ENCODE assay signal across 9 mouse cellular contexts in the genomic region with DNA sequence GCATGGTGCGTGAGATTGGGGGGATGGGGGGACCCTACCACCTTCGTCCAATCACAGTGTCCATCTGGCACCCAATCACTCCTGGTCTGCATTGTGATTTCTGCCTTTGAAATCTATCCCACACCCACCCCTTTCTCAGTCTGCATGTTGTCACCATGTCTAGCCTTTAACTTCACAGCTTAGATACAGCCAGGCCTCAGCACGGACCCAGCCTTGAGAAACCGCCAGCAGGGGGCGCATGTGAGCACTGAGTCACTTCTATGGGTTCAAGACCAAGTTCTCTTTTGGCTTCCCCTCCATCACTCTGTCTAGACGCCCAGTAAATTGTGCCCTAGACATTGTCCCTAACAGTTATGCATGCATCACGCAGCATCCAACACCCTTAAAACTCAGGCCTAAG. TPM values are rescaled to one million over a fixed set of nuclear protein-coding genes. Genes with fewer than 3 reads are reported as not detected.
DNase-seq lines count a peak whose midpoint lies in the region; ATAC-seq lines count a peak whose summit lies in the region.
"Had no signal": no experiment of that assay in that cellular context is flagged by ENCODE, and none has a peak within 500 bp of the region (broad histone marks: within the 10 kb centered on the region; RNA-seq: fewer than 3 reads in every experiment).

No protein-coding gene starts in this region.

- no peak overlapping the region for H3K4me2 ChIP-seq in liver, embryonic 12.5 days
- no peak overlapping the region for H3K4me2 ChIP-seq in forebrain, embryonic 16.5 days (ENCODE audit: low read length)
- H3K4me2 ChIP-seq in liver, embryonic 13.5 days = no peak overlapping the region
- H3K4me2 ChIP-seq: neural tube, embryonic 12.5 days had no signal

- H3K36me3 ChIP-seq in liver, embryonic 12.5 days = peaks cover 7% of the 10 kb centered on the region; the same call in 1 of the 2 replicates
- H3K36me3 ChIP-seq in forebrain, embryonic 16.5 days (ENCODE audit: control insufficient read depth, insufficient read depth) = peaks cover 7% of the 10 kb centered on the region; the same call in 1 of the 2 replicates
- H3K36me3 ChIP-seq in liver, embryonic 13.5 days = peaks cover 5% of the 10 kb centered on the region
- H3K36me3 ChIP-seq: heart, embryonic 13.5 days had no signal

- H3K9ac ChIP-seq in liver, embryonic 12.5 days = no peak overlapping the region
- no peak overlapping the region for H3K9ac ChIP-seq in forebrain, embryonic 16.5 days (replicated peaks; ENCODE audit: low read depth, low read length)
- no peak overlapping the region for H3K9ac ChIP-seq in liver, embryonic 13.5 days
- H3K9ac ChIP-seq: heart, embryonic 13.5 days; neural tube, embryonic 12.5 days had no signal

- H3K9me3 ChIP-seq in liver, embryonic 12.5 days (replicated peaks) = no peaks in the 10 kb centered on the region
- no peaks in the 10 kb centered on the region for H3K9me3 ChIP-seq in forebrain, embryonic 16.5 days (ENCODE audit: control insufficient read depth, low read length)
- H3K9me3 ChIP-seq in liver, embryonic 13.5 days (replicated peaks) = no peaks in the 10 kb centered on the region
- H3K9me3 ChIP-seq: neural tube, embryonic 12.5 days had no signal

- peaks cover 4% of the 10 kb centered on the region; the same call in 1 of the 2 replicates for H3K27me3 ChIP-seq in liver, embryonic 12.5 days (replicated peaks)
- H3K27me3 ChIP-seq in forebrain, embryonic 16.5 days (replicated peaks; ENCODE audit: control insufficient read depth, insufficient read depth, low read length) = no peaks in the 10 kb centered on the region
- no peaks in the 10 kb centered on the region for H3K27me3 ChIP-seq in liver, embryonic 13.5 days

- no peak overlapping the region for H3K27ac ChIP-seq in liver, embryonic 12.5 days
- H3K27ac ChIP-seq in forebrain, embryonic 16.5 days (ENCODE audit: low read length) = no peak overlapping the region
- no peak overlapping the region for H3K27ac ChIP-seq in liver, embryonic 13.5 days
- H3K27ac ChIP-seq: heart, embryonic 13.5 days; neural tube, embryonic 12.5 days had no signal

- DNase-seq in liver (peak; percentile 76), MN1 (ENCODE audit: low spot score) (peak; percentile 69)
- DNase-seq in c-Kit-positive CD71-positive TER-119-negative erythroid progenitor cells, embryonic 14.5 days (ENCODE audit: low read depth) = peak; percentile 62
- peak; percentile 63 for DNase-seq in liver, embryonic 13.5 days
- DNase-seq in spleen, adult 18-20 months = peak; percentile 50 to 82

- no peak for ATAC-seq in liver, embryonic 12.5 days
- peak; percentile 27 for ATAC-seq in forebrain, embryonic 16.5 days
- no peak for ATAC-seq in liver, embryonic 13.5 days (ENCODE audit: low read depth)

- no peak overlapping the region for H3K4me3 ChIP-seq in liver, embryonic 12.5 days
- no peak overlapping the region for H3K4me3 ChIP-seq in forebrain, embryonic 16.5 days (replicated peaks; ENCODE audit: low read length)
- no peak overlapping the region for H3K4me3 ChIP-seq in liver, embryonic 13.5 days (replicated peaks)
- H3K4me3 ChIP-seq: heart, embryonic 13.5 days; neural tube, embryonic 12.5 days had no signal

- 29% methylated on average over 7 of the region's 7 CpGs for WGBS in liver, embryonic 12.5 days (ENCODE audit: insufficient replicate concordance)
- 38% methylated on average over 7 of the region's 7 CpGs for WGBS in forebrain, embryonic 16.5 days
- WGBS in liver, embryonic 13.5 days (ENCODE audit: insufficient replicate concordance) = 41% methylated on average over 7 of the region's 7 CpGs

- peaks cover 29% of the 10 kb centered on the region for H3K4me1 ChIP-seq in liver, embryonic 12.5 days
- peaks cover 13% of the 10 kb centered on the region for H3K4me1 ChIP-seq in forebrain, embryonic 16.5 days (replicated peaks; ENCODE audit: control insufficient read depth, insufficient read depth, low read length)
- peaks cover 30% of the 10 kb centered on the region for H3K4me1 ChIP-seq in liver, embryonic 13.5 days (replicated peaks)

RNA-seq across cellular contexts. Expression of gene Sema6b, which starts 8.3 kb away (rescaled TPM):
- 1.5 and 1.7 TPM in 2 replicates for polyA plus RNA-seq in liver, embryonic 12.5 days (2016; fragmentation: Nextera tagmentation; extraction: Ambion mirVana)
- 10.1 and 10.7 TPM in 2 replicates for polyA plus RNA-seq in forebrain, embryonic 16.5 days (2015; fragmentation: Nextera tagmentation; extraction: Ambion mirVana)
- polyA plus RNA-seq in liver, embryonic 13.5 days (2015; fragmentation: Nextera tagmentation; extraction: Ambion mirVana) = 0.51 and 0.55 TPM in 2 replicates

RNA-seq across cellular contexts. Expression of gene Lrg1, which starts 10.0 kb away (rescaled TPM):
- polyA plus RNA-seq in liver, embryonic 12.5 days (2016; fragmentation: Nextera tagmentation; extraction: Ambion mirVana) = 0.27 and 0.48 TPM in 2 replicates
- 0.22 TPM in 1 of 2 replicates, not detected in the other for polyA plus RNA-seq in forebrain, embryonic 16.5 days (2015; fragmentation: Nextera tagmentation; extraction: Ambion mirVana)
- polyA plus RNA-seq in liver, embryonic 13.5 days (2015; fragmentation: Nextera tagmentation; extraction: Ambion mirVana) = 0.36 and 0.43 TPM in 2 replicates
- polyA plus RNA-seq: heart, embryonic 13.5 days; neural tube, embryonic 12.5 days had no signal

RNA-seq across cellular contexts. Expression of gene Plin5, which starts 14.4 kb away (rescaled TPM):
- 0.25 and 0.38 TPM in 2 replicates for polyA plus RNA-seq in liver, embryonic 12.5 days (2016; fragmentation: Nextera tagmentation; extraction: Ambion mirVana)
- 0.67 and 1.4 TPM in 2 replicates for polyA plus RNA-seq in forebrain, embryonic 16.5 days (2015; fragmentation: Nextera tagmentation; extraction: Ambion mirVana)
- 0.23 and 0.32 TPM in 2 replicates for polyA plus RNA-seq in liver, embryonic 13.5 days (2015; fragmentation: Nextera tagmentation; extraction: Ambion mirVana)

RNA-seq across cellular contexts. Expression of gene Plin4, which starts 22.2 kb away (rescaled TPM):
- polyA plus RNA-seq in liver, embryonic 12.5 days (2016; fragmentation: Nextera tagmentation; extraction: Ambion mirVana) = 0.05 and 0.06 TPM in 2 replicates
- 0.09 and 0.14 TPM in 2 replicates for polyA plus RNA-seq in forebrain, embryonic 16.5 days (2015; fragmentation: Nextera tagmentation; extraction: Ambion mirVana)
- not detected in 2 replicates for polyA plus RNA-seq in liver, embryonic 13.5 days (2015; fragmentation: Nextera tagmentation; extraction: Ambion mirVana)

RNA-seq across cellular contexts. Expression of gene Tnfaip8l1, which starts 30.5 kb away (rescaled TPM):
- polyA plus RNA-seq in liver, embryonic 12.5 days (2016; fragmentation: Nextera tagmentation; extraction: Ambion mirVana) = 3.7 TPM in 2 replicates
- 10.1 and 10.2 TPM in 2 replicates for polyA plus RNA-seq in forebrain, embryonic 16.5 days (2015; fragmentation: Nextera tagmentation; extraction: Ambion mirVana)
- 2.7 and 2.9 TPM in 2 replicates for polyA plus RNA-seq in liver, embryonic 13.5 days (2015; fragmentation: Nextera tagmentation; extraction: Ambion mirVana)
